Comparison of ENCODE assay signal across 12 mouse cellular contexts in genomic region chr1:194613923-194614830, GRCm38 (mm10). TPM values are rescaled to one million over a fixed set of nuclear protein-coding genes. Genes with fewer than 3 reads are reported as not detected.
DNase-seq lines count a peak whose midpoint lies in the region; ATAC-seq and TF ChIP-seq lines count a peak whose summit lies in the region.
"Had no signal": no experiment of that assay in that cellular context is flagged by ENCODE, and none has a peak within 500 bp of the region (broad histone marks: within the 10 kb centered on the region; RNA-seq: fewer than 3 reads in every experiment).

No protein-coding gene starts in this region.

- H3K9ac ChIP-seq in heart, adult 2 months (ENCODE audit: low read depth, low read length), result no peak overlapping the region
- no peak overlapping the region for H3K9ac ChIP-seq in lung, embryonic 15.5 days
- H3K9ac ChIP-seq: embryonic facial prominence, embryonic 15.5 days; limb, embryonic 12.5 days had no signal

- H3K4me1 ChIP-seq in heart, adult 2 months (ENCODE audit: control insufficient read depth, insufficient read depth, low read length), result peaks cover 5% of the 10 kb centered on the region; the same call in 1 of the 2 replicates
- H3K4me1 ChIP-seq in lung, embryonic 15.5 days, result peaks cover 17% of the 10 kb centered on the region

- H3K4me2 ChIP-seq in lung, embryonic 15.5 days, result no peak overlapping the region
- H3K4me2 ChIP-seq: embryonic facial prominence, embryonic 15.5 days; limb, embryonic 12.5 days had no signal

- 48% methylated on average over 5 of the region's 5 CpGs for WGBS in heart, adult 2 months
- 51% methylated on average over 5 of the region's 5 CpGs for WGBS in lung, embryonic 15.5 days

- 0 out of 2 replicates have a peak, but pooled peaks have one; percentile 40 for ATAC-seq in lung, embryonic 15.5 days (ENCODE audit: borderline replicate concordance, extremely low read depth, low FRiP score, low TSS enrichment)

- TF ChIP-seq EP300 in heart, adult 2 months (IDR thresholded peaks at IDR 0.05; ENCODE audit: insufficient read depth, low read depth, low read length), result no peak

- TF ChIP-seq POLR2A in heart, adult 2 months (IDR thresholded peaks at IDR 0.05; ENCODE audit: insufficient read depth, low read depth, low read length), result no peak

- H3K27me3 ChIP-seq in heart, adult 2 months (ENCODE audit: control insufficient read depth, insufficient read depth, low read length), result no peaks in the 10 kb centered on the region
- no peaks in the 10 kb centered on the region for H3K27me3 ChIP-seq in lung, embryonic 15.5 days
- H3K27me3 ChIP-seq: embryonic facial prominence, embryonic 15.5 days; limb, embryonic 12.5 days had no signal

- TF ChIP-seq CTCF in heart, adult 2 months (IDR thresholded peaks at IDR 0.05), result no peak

- H3K79me2 ChIP-seq in heart, adult 2 months (replicated peaks; ENCODE audit: control insufficient read depth, insufficient read depth, low read length), result no peaks in the 10 kb centered on the region

- no peaks in the 10 kb centered on the region for H3K9me3 ChIP-seq in lung, embryonic 15.5 days
- H3K9me3 ChIP-seq: embryonic facial prominence, embryonic 15.5 days; limb, embryonic 12.5 days had no signal

- H3K27ac ChIP-seq in heart, adult 2 months, result peak overlapping the region; percentile 10; the same call in 1 of the 2 replicates
- no peak overlapping the region for H3K27ac ChIP-seq in lung, embryonic 15.5 days
- H3K27ac ChIP-seq: embryonic facial prominence, embryonic 15.5 days; limb, embryonic 12.5 days had no signal

- DNase-seq in heart, adult 2 months, result no peak
- no peak for DNase-seq in heart, postnatal 10 days
- DNase-seq in lung, postnatal 36 days, result no peak
- peak; percentile 50 for DNase-seq in kidney, postnatal 10 days
- peak; percentile 67 to 68 for DNase-seq in right cerebral cortex, adult 2 months (ENCODE audit: low spot score in 2 of 2)
- DNase-seq in cerebellum, postnatal 36 days, result no peak
- no peak for DNase-seq in retina, embryonic 14.5 days (ENCODE audit: low spot score)
- DNase-seq: B cell, adult 2 months had no signal

- no peaks in the 10 kb centered on the region for H3K36me3 ChIP-seq in heart, adult 2 months (ENCODE audit: control insufficient read depth, insufficient read depth, low read length)
- H3K36me3 ChIP-seq in lung, embryonic 15.5 days, result no peaks in the 10 kb centered on the region
- H3K36me3 ChIP-seq: embryonic facial prominence, embryonic 15.5 days; limb, embryonic 12.5 days had no signal

- no peak overlapping the region for H3K4me3 ChIP-seq in heart, adult 2 months
- no peak overlapping the region for H3K4me3 ChIP-seq in lung, embryonic 15.5 days
- H3K4me3 ChIP-seq: embryonic facial prominence, embryonic 15.5 days; limb, embryonic 12.5 days; myocyte had no signal

- intact Hi-C loops in heart, adult 2 months (cut with DNase I), result no loop called here
- intact Hi-C loops in heart, postnatal 10 days (cut with DNase I), result no loop called here

RNA-seq across cellular contexts. Expression of gene Plxna2, which starts 3.8 kb away (rescaled TPM):
- 10 to 100 TPM; 22.6 to 30.6 TPM for total RNA-seq in heart, adult 2 months (2021)
- polyA plus RNA-seq in heart, adult 2 months (2012; rRNA removed), result 9.8 and 16.7 TPM in 2 replicates
- 10 to 100 TPM; 25.5 to 34.6 TPM for total RNA-seq in heart, postnatal 10 days (2021)
- 7.9 and 8.5 TPM in 2 replicates for polyA plus RNA-seq in lung, embryonic 15.5 days (2015; fragmentation: Nextera tagmentation; extraction: Ambion mirVana)

Comparison
In these comparisons a context has a peak if more than half of its experiments do, and no peak if none do; other contexts are left out.
1. DNase-seq: peak in kidney, postnatal 10 days (single experiment) and right cerebral cortex, adult 2 months (2 of 2); none in heart, adult 2 months (0 of 2), heart, postnatal 10 days (0 of 2), lung, postnatal 36 days (single experiment), cerebellum, postnatal 36 days (0 of 2) and retina, embryonic 14.5 days (single experiment).